Mouse (Mus musculus) kidney, adult 9 months (tissue): Measurements from ENCODE around the gene Siae.

Experiments used
- DNase-seq: peaks from one replicate; pipeline ENCODE4 v3.0.0; 2022

The Siae gene

GRCm38 (mm10) chr9:37689970-37690686 is 134.6 kb downstream of the Siae start:
- peak; percentile 14 for DNase-seq
